Mouse (Mus musculus): Measurements from ENCODE around the gene Maml2. TPM values are rescaled to one million over a fixed set of nuclear protein-coding genes. Genes with fewer than 3 reads are reported as not detected.

The Maml2 gene
- polyA plus RNA-seq, 1 experiment from 2014 or later = 12.9 TPM

DNA sequence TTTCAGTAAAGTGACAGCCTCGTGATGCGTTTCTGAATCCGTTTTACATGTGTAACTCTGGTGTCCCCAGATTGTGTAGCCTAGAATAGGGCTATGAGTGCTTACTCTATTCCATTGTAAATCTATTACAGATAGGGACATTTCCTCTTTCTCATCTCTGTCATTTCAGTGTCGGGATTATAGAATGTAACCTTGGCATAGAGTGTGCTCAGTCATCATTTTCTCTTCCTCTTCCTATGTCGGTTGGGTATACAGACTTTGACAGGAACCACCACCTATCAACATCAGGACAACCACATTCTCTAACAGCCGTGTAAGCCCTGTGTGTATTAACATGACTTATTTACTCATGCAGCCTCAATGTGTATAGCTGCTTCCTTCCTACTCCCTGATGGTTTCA is 248.0 kb downstream of the Maml2 start:
- H3K27ac ChIP-seq (replicated peaks) = no peak overlapping the region
- H3K4me2 ChIP-seq = no peak overlapping the region
- ATAC-seq (ENCODE audit: low read depth) = no peak
- no peaks in the 10 kb centered on the region for H3K9me3 ChIP-seq
- no peaks in the 10 kb centered on the region for H3K27me3 ChIP-seq
- 71% methylated on average over 6 of the region's 6 CpGs for WGBS
- H3K36me3 ChIP-seq = no peaks in the 10 kb centered on the region
- peaks cover 51% of the 10 kb centered on the region for H3K4me1 ChIP-seq (replicated peaks)
- H3K9ac ChIP-seq = no peak overlapping the region
- no peak overlapping the region for H3K4me3 ChIP-seq

DNA sequence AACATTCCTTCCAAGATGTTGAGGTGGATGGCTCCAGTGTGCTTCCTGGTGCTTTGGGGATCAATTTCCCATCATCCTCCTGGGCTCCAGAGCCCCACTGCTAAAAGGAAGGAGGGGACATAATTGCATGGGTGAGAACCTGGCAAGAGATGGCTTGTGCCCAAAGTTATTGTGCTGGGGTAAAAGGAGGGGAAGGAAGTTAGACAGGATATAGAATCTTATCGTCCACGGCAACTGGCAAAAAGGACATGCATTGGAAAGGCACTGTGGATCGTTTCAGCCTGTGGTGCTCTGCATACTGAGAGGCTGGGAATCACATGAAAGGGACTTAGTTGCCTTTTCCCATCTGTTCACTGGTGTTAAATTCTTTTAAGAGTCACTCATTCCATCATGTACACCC is 252.2 kb downstream of the Maml2 start:
- no peak overlapping the region for H3K9ac ChIP-seq
- H3K27ac ChIP-seq (replicated peaks) = no peak overlapping the region
- 66% methylated on average over 3 of the region's 3 CpGs for WGBS
- H3K4me2 ChIP-seq = no peak overlapping the region
- no peak overlapping the region for H3K4me3 ChIP-seq
- H3K27me3 ChIP-seq = no peaks in the 10 kb centered on the region
- peaks cover 34% of the 10 kb centered on the region for H3K4me1 ChIP-seq (replicated peaks)
- H3K36me3 ChIP-seq = no peaks in the 10 kb centered on the region
- no peak for ATAC-seq (ENCODE audit: low read depth)
- H3K9me3 ChIP-seq = no peaks in the 10 kb centered on the region

GRCm38 (mm10) chr9:13552380-13553052 is 254.8 kb downstream of the Maml2 start:
- Histone ChIP-seq H3K9ac (no peak overlapping the region), H3K4me1 (replicated peaks) (peaks cover 34% of the 10 kb centered on the region), H3K4me3 (no peak overlapping the region), H3K9me3 (no peaks in the 10 kb centered on the region), H3K27ac (replicated peaks) (no peak overlapping the region; the same call in 1 of the 2 replicates), H3K36me3 (no peaks in the 10 kb centered on the region), H3K4me2 (no peak overlapping the region), H3K27me3 (no peaks in the 10 kb centered on the region)
- no peak for ATAC-seq (ENCODE audit: low read depth)
- WGBS = 60% methylated on average over 5 of the region's 5 CpGs

GRCm38 (mm10) chr9:13554773-13555172 is 257.0 kb downstream of the Maml2 start:
- Histone ChIP-seq H3K9ac (no peak overlapping the region), H3K36me3 (no peaks in the 10 kb centered on the region), H3K9me3 (no peaks in the 10 kb centered on the region), H3K4me3 (no peak overlapping the region), H3K27ac (replicated peaks) (no peak overlapping the region), H3K4me1 (replicated peaks) (peaks cover 40% of the 10 kb centered on the region), H3K4me2 (no peak overlapping the region), H3K27me3 (no peaks in the 10 kb centered on the region)
- WGBS = 87% methylated on average over 5 of the region's 5 CpGs
- no peak for ATAC-seq (ENCODE audit: low read depth)

DNA sequence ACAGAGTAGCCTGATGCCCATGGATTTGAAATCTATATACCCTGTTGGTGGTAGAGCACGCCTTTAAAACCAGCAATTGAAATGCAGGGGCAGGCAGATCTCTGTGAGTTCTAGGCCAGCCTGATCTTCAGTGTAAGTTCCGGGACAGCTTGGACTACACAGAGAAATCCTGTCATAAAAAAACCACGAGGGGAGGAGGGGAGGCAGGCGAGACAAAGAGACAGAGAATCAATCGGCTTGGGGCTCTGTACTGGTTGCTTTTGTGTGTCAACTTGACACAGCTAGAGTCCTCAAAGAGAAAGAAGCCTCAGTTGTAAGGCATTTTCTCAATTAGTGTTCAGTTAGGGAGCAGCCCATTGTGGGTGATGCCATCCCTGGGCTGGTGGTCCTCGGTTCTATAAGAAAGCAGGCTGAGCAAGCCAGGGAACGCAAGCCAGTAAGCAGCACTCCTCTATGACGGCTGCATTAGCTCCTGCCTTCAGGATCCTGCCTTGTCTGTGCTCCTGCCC is 258.3 kb downstream of the Maml2 start:
- ATAC-seq (ENCODE audit: low read depth) = no peak
- whole genome bisulfite sequencing = 27% methylated on average over 8 of the region's 8 CpGs
- H3K9ac ChIP-seq = no peak overlapping the region
- no peaks in the 10 kb centered on the region for H3K27me3 ChIP-seq
- 0 out of 2 replicates have a peak overlapping the region, but pooled peaks have one; percentile 18 for H3K27ac ChIP-seq (replicated peaks)
- H3K4me2 ChIP-seq = no peak overlapping the region
- H3K36me3 ChIP-seq = no peaks in the 10 kb centered on the region
- no peaks in the 10 kb centered on the region for H3K9me3 ChIP-seq
- H3K4me3 ChIP-seq = no peak overlapping the region
- peaks cover 36% of the 10 kb centered on the region for H3K4me1 ChIP-seq (replicated peaks)

- 98% methylated on average over 3 of the region's 3 CpGs for WGBS
- no peak for ATAC-seq (ENCODE audit: low read depth)
Measured at GRCm38 (mm10) chr9:13556696-13557095, 258.9 kb downstream of the Maml2 start.

GRCm38 (mm10) chr9:13558811-13559372 is 261.1 kb downstream of the Maml2 start:
- Histone ChIP-seq H3K9ac (no peak overlapping the region), H3K4me3 (no peak overlapping the region), H3K27me3 (no peaks in the 10 kb centered on the region), H3K27ac (replicated peaks) (0 out of 2 replicates have a peak overlapping the region, but pooled peaks have one; percentile 5), H3K36me3 (no peaks in the 10 kb centered on the region), H3K4me2 (no peak overlapping the region), H3K4me1 (replicated peaks) (peaks cover 42% of the 10 kb centered on the region), H3K9me3 (no peaks in the 10 kb centered on the region)
- ATAC-seq (ENCODE audit: low read depth) = no peak
- WGBS = 23% methylated on average over 4 of the region's 4 CpGs

More at GRCm38 (mm10) chr9:13556696-13557095, 258.9 kb downstream of the Maml2 start:
- Histone ChIP-seq H3K9ac (no peak overlapping the region), H3K9me3 (no peaks in the 10 kb centered on the region), H3K4me3 (no peak overlapping the region), H3K27me3 (no peaks in the 10 kb centered on the region), H3K36me3 (no peaks in the 10 kb centered on the region), H3K27ac (replicated peaks) (no peak overlapping the region), H3K4me2 (no peak overlapping the region), H3K4me1 (replicated peaks) (peaks cover 36% of the 10 kb centered on the region)

DNA sequence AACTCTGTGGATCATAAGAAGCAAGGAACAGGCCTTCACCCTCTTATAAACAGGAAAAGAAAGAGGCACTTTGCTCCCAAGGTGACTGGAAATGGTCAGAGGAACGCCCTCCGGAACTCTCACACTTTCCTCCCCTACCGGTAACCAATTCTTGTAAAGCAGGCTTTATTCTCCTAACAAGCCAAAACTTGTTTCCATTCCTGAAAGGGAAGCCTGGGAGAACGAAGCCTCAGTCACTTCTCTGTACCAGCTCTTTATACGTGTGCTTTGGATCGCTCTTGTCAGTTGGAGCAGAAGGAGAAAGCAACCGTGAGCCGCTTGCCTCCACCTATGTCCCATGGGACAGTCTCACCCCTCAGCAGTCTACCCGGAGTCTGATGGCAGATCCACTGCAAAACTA is 262.9 kb downstream of the Maml2 start:
- Histone ChIP-seq H3K9me3 (no peaks in the 10 kb centered on the region), H3K4me1 (replicated peaks) (peaks cover 60% of the 10 kb centered on the region), H3K36me3 (no peaks in the 10 kb centered on the region), H3K27me3 (no peaks in the 10 kb centered on the region), H3K27ac (replicated peaks) (no peak overlapping the region), H3K4me3 (no peak overlapping the region), H3K4me2 (no peak overlapping the region), H3K9ac (no peak overlapping the region)
- ATAC-seq (ENCODE audit: low read depth) = no peak
- 84% methylated on average over 9 of the region's 9 CpGs for WGBS

DNA sequence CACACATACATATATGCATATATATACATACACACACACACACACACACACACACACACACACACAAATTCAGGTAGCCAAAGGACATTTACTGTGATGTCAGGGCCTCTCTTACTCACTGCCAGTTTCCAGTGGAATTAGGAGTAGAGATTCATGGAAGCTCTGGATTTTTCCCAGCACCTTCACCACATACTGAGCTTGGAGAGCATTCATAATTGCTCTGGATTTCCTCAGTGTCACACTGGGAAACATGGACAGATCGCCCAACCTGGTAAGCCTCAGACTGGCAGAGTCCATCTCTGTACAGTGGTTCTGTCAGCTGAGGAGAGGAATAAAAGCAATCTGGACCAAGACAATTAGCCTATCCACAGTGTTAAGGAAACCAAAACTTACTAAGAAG is 263.6 kb downstream of the Maml2 start:
- H3K4me3 ChIP-seq = no peak overlapping the region
- no peaks in the 10 kb centered on the region for H3K9me3 ChIP-seq
- no peak overlapping the region for H3K4me2 ChIP-seq
- no peak overlapping the region for H3K9ac ChIP-seq
- ATAC-seq (ENCODE audit: low read depth) = no peak
- peaks cover 55% of the 10 kb centered on the region for H3K4me1 ChIP-seq (replicated peaks)
- no peaks in the 10 kb centered on the region for H3K36me3 ChIP-seq
- no peak overlapping the region for H3K27ac ChIP-seq (replicated peaks)
- WGBS = 91% methylated on average over 1 of the region's 1 CpGs
- H3K27me3 ChIP-seq = no peaks in the 10 kb centered on the region

DNA sequence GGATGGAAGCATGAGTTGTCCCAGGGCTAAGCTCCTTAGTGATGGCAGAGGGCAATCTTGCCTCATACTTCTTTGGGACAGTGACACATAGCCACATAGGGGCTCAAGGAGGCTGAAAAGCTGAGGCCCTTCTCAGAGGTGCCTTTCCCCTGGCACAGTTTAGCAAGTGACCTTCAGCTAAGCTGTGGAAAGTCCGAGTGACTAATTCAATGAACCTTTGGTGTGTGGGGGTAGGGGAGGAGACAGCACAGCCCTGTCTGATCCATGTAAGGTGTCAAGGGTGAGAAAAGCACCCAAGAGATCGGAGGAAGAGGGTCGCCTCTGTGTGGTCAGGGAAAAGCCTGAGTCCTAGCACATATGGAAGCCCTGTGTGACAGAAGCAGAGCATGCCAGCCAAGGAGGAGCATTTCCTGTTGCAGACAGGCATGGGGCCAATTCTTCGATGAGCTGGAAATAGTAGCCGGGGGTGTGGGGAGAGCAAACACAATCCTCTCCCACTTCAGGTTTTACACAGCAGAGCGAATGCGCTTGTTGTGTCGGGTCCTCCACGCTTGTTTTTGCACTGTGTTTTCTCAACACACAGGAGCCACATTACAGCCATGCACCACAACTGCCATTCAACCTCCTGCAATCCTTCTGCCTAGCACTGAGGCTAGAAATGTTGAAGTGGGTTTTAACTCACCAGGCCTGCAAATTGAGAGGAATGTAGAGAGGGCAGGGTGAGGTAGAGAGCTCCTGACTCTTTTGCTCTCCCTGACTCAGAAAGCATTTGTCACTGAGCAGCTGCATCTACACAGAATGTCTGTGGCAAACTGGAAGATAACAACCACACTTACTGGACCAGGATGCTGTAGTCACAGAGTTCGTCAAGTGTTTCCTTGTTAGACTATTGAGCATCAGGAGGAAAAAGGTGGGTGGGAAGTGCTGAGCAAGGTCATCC is 266.0 kb downstream of the Maml2 start:
- Histone ChIP-seq H3K27me3 (no peaks in the 10 kb centered on the region), H3K27ac (replicated peaks) (no peak overlapping the region; the same call in 1 of the 2 replicates), H3K36me3 (no peaks in the 10 kb centered on the region), H3K9ac (no peak overlapping the region; the same call in 1 of the 2 replicates), H3K4me2 (no peak overlapping the region), H3K4me3 (no peak overlapping the region), H3K9me3 (no peaks in the 10 kb centered on the region), H3K4me1 (replicated peaks) (peaks cover 42% of the 10 kb centered on the region)
- peak; percentile 21; the same call in 1 of the 2 replicates for ATAC-seq (ENCODE audit: low read depth)
- WGBS = 69% methylated on average over 10 of the region's 10 CpGs

GRCm38 (mm10) chr9:13565343-13566019 is 267.7 kb downstream of the Maml2 start:
- Histone ChIP-seq H3K4me2 (no peak overlapping the region), H3K27me3 (no peaks in the 10 kb centered on the region), H3K9me3 (no peaks in the 10 kb centered on the region), H3K4me3 (no peak overlapping the region), H3K4me1 (replicated peaks) (peaks cover 30% of the 10 kb centered on the region), H3K36me3 (no peaks in the 10 kb centered on the region), H3K27ac (replicated peaks) (no peak overlapping the region), H3K9ac (0 out of 2 replicates have a peak overlapping the region, but pooled peaks have one; percentile 34)
- 35% methylated on average over 11 of the region's 11 CpGs for WGBS
- no peak for ATAC-seq (ENCODE audit: low read depth)

Data from neural tube, embryonic 13.5 days (tissue).